Comparison of ENCODE assay signal across 32 mouse cellular contexts in the genomic region with DNA sequence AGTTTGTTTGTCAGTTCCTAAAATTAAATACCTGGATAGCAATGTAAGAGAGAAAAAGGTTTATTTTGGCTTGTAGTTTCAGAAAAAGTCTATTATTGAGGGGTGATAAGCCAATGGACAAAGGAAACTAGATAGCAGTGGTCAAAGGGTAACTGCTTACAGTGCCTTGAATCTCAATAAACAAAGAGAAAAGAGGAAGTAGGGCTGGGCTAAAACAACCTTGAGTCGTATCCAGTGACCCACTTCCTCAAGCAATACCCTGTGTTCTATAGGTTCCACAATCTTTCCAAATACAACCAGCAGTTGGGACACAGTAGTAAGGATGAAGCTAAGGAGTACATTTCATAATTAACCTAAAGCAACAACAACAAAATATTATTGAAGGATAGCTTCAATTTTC.
"Had no signal": no experiment of that assay in that cellular context is flagged by ENCODE, and none has a peak within 500 bp of the region (broad histone marks: within the 10 kb centered on the region; RNA-seq: fewer than 3 reads in every experiment).

No protein-coding gene starts in this region.

- H3K4me3 ChIP-seq: heart, embryonic 13.5 days; heart, embryonic 15.5 days; hindbrain, embryonic 10.5 days; hindbrain, embryonic 12.5 days; hindbrain, embryonic 13.5 days; hindbrain, embryonic 15.5 days; intestine, embryonic 15.5 days; kidney, embryonic 15.5 days; layer of hippocampus, adult 2 months; left cerebral cortex, adult 2 months had no signal

- H3K36me3 ChIP-seq: heart, embryonic 13.5 days; heart, embryonic 15.5 days; hindbrain, embryonic 10.5 days; hindbrain, embryonic 12.5 days; hindbrain, embryonic 13.5 days; hindbrain, embryonic 15.5 days; intestine, embryonic 15.5 days; kidney, embryonic 15.5 days had no signal

- H3K27ac ChIP-seq: heart, embryonic 13.5 days; heart, embryonic 15.5 days; hindbrain, embryonic 10.5 days; hindbrain, embryonic 12.5 days; hindbrain, embryonic 13.5 days; hindbrain, embryonic 14.5 days; hindbrain, embryonic 15.5 days; hindbrain, postnatal 0 days; intestine, embryonic 15.5 days; kidney, embryonic 15.5 days; kidney, postnatal 0 days; layer of hippocampus, adult 2 months; left cerebral cortex, adult 2 months had no signal

- DNase-seq: heart, postnatal 10 days; heart, postnatal 14 days; heart, postnatal 36 days; heart, postnatal 4 days; kidney, adult 11 months; kidney, adult 18-20 months; kidney, adult 2 months; kidney, adult 8-10 months; kidney, adult 9 months; kidney, postnatal 10 days; kidney, postnatal 25 days; kidney, postnatal 36 days; kidney, postnatal 4 days; layer of hippocampus, adult 9-11 months; layer of hippocampus, postnatal 36 days had no signal

- ATAC-seq: hindbrain, embryonic 16.5 days; hindbrain, postnatal 0 days; inflammation-experienced regulatory T-cells, adult 6 months; intestine, embryonic 15.5 days; intestine, embryonic 16.5 days; intestine, postnatal 0 days had no signal

- H3K4me1 ChIP-seq: heart, embryonic 13.5 days; heart, embryonic 15.5 days; hindbrain, embryonic 10.5 days; hindbrain, embryonic 12.5 days; hindbrain, embryonic 13.5 days; hindbrain, embryonic 15.5 days; intestine, embryonic 15.5 days; kidney, embryonic 15.5 days had no signal

- H3K9me3 ChIP-seq: heart, embryonic 15.5 days; hindbrain, embryonic 10.5 days; hindbrain, embryonic 12.5 days; hindbrain, embryonic 13.5 days; hindbrain, embryonic 15.5 days; intestine, embryonic 15.5 days; kidney, embryonic 15.5 days had no signal

- H3K27me3 ChIP-seq: heart, embryonic 13.5 days; heart, embryonic 15.5 days; hindbrain, embryonic 12.5 days; hindbrain, embryonic 13.5 days; hindbrain, embryonic 15.5 days; intestine, embryonic 15.5 days; kidney, embryonic 15.5 days had no signal

- H3K9ac ChIP-seq: heart, embryonic 13.5 days; heart, embryonic 15.5 days; hindbrain, embryonic 12.5 days; hindbrain, embryonic 13.5 days; hindbrain, embryonic 14.5 days; hindbrain, embryonic 15.5 days; intestine, embryonic 15.5 days; kidney, embryonic 15.5 days had no signal
